Mouse (Mus musculus) forebrain, postnatal 0 days (tissue): ENCODE measurements around the gene Vmn1r172. TPM values are rescaled to one million over a fixed set of nuclear protein-coding genes. Genes with fewer than 3 reads are reported as not detected.
"Not testable (repeated sequence)": the region's sequence is repeated elsewhere in the genome, so short reads cannot be mapped to it uniquely, and the experiment has no call there.

Experiments
- ATAC-seq: fragments of 200-750 bp; cut with Nextera tagmentation; 2 replicates; pipeline ENCODE4 v1.8.0; 2017; ENCODE audit warnings: mild to moderate bottlenecking, moderate library complexity
- DNase-seq: peaks from one replicate; pipeline ENCODE4 v3.0.0-alpha.2; 2015
- H3K27ac ChIP-seq: fragments of 300-500 bp; sonication (generic); 2 replicates; pipeline ENCODE4 v1.5.1; 2014; ENCODE audit warnings: low read depth, mild to moderate bottlenecking, antibody characterized with exemption, low read length, moderate library complexity, mixed read lengths
- H3K27me3 ChIP-seq: fragments of 300-500 bp; sonication (generic); 2 replicates; pipeline ENCODE4 v1.6.1; 2014; ENCODE audit warnings: mild to moderate bottlenecking, low read length, mixed read lengths; ENCODE audit not compliant: insufficient read depth
- H3K36me3 ChIP-seq: fragments of 300-500 bp; sonication (generic); 2 replicates; pipeline ENCODE4 v1.6.1; 2014; ENCODE audit warnings: mild to moderate bottlenecking, moderate library complexity; ENCODE audit not compliant: insufficient read depth
- H3K4me1 ChIP-seq: fragments of 300-500 bp; sonication (generic); 2 replicates; pipeline ENCODE4 v1.6.1; 2014; ENCODE audit warnings: antibody characterized with exemption; ENCODE audit not compliant: insufficient read depth
- H3K4me2 ChIP-seq: fragments of 300-500 bp; sonication (generic); 2 replicates; pipeline ENCODE4 v1.6.1; 2014; ENCODE audit warnings: low read depth, mild to moderate bottlenecking, moderate library complexity
- H3K4me3 ChIP-seq: fragments of 300-500 bp; sonication (generic); 2 replicates; pipeline ENCODE4 v1.5.1; 2014; ENCODE audit warnings: low read depth, low read length, mixed read lengths
- H3K9ac ChIP-seq: fragments of 300-500 bp; sonication (generic); 2 replicates; pipeline ENCODE4 v1.6.1; 2014; ENCODE audit warnings: mild to moderate bottlenecking
- H3K9me3 ChIP-seq: fragments of 300-500 bp; sonication (generic); 2 replicates; pipeline ENCODE4 v1.6.1; 2016; ENCODE audit warnings: low read length
- CTCF ChIP-seq: sonication (generic); IDR thresholded peaks from 2 replicates; pipeline ENCODE4 v1.5.1; 2016; ENCODE audit warnings: antibody characterized with exemption, control low read depth, low read depth
- WGBS: fragments of 180-500 bp; shearing (Covaris S2); extraction: QIAGEN DNeasy Blood & Tissue Kit; methylation state at CpG from one replicate; pipeline ENCODE4 v1.1.7; 2014; 5-methylcytosine and 5-hydroxymethylcytosine counted together
- polyA plus RNA-seq: library from polyadenylated mRNA; unstranded; fragments of >200 nt; fragmentation: Nextera tagmentation; extraction: Ambion mirVana; gene quantifications from 2 replicates; pipeline ENCODE4 v1.2.1, GENCODE M21; 2015
- total RNA-seq: library from RNA; depleted of rRNA; stranded (reverse); fragments of >200 nt; gene quantifications from 2 replicates; pipeline ENCODE4 v1.2.3, GENCODE M21; 2014; rRNA removed

Vmn1r172 gene
- total RNA-seq (not detected in 2 replicates), polyA plus RNA-seq (not detected in 2 replicates)

- Histone ChIP-seq H3K36me3 (no peaks in the 10 kb centered on the region), H3K9me3 (no peaks in the 10 kb centered on the region), H3K9ac (no peak within 1 kb of the TSS), H3K27ac (no peak within 1 kb of the TSS), H3K4me2 (no peak within 1 kb of the TSS), H3K27me3 (no peaks in the 10 kb centered on the region), H3K4me1 (no peaks in the 10 kb centered on the region), H3K4me3 (no peak within 1 kb of the TSS)
- TF ChIP-seq CTCF, result no peak
- 73% methylated on average over 2 of the region's 2 CpGs for WGBS
- DNase-seq (no peak), ATAC-seq (no peak)
These were observed at the start of gene Vmn1r172 for GRCm38 (mm10) chr7:23658016-23658415. Gene Vmn1r172 (plus strand): TSS chr7:23658316.

DNA sequence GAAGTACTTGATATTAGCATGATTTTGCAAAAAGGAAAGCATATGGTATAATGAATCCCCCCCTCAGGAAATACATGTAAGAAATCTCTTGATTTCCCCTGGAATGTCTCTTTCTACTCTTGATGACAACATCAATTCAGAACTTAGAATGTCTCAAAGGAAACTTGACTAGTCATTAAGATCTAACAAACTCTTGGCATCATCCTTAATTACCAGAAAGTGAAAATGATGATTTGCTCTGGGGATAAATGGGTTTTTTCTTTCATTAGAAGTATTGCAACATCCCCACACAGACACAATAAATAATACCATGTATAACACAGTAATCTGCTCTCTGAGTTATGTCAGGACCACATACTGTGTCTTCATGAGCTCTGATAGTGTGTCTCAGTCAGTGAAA is 27.7 kb upstream of the Vmn1r172 start, which contains the start of gene Vmn1r171:
Gene Vmn1r171, plus strand, starts transcription at position 301 of the 400 bp plus-strand sequence.
- Histone ChIP-seq H3K9ac (no peak within 1 kb of the TSS), H3K9me3 (peaks cover 2% of the 10 kb centered on the region; the same call in 1 of the 2 replicates), H3K4me2 (no peak within 1 kb of the TSS), H3K27me3 (no peaks in the 10 kb centered on the region), H3K4me3 (no peak within 1 kb of the TSS), H3K36me3 (no peaks in the 10 kb centered on the region), H3K27ac (no peak within 1 kb of the TSS), H3K4me1 (no peaks in the 10 kb centered on the region)
- TF ChIP-seq CTCF, result no peak
- ATAC-seq (no peak), DNase-seq (no peak)

DNA sequence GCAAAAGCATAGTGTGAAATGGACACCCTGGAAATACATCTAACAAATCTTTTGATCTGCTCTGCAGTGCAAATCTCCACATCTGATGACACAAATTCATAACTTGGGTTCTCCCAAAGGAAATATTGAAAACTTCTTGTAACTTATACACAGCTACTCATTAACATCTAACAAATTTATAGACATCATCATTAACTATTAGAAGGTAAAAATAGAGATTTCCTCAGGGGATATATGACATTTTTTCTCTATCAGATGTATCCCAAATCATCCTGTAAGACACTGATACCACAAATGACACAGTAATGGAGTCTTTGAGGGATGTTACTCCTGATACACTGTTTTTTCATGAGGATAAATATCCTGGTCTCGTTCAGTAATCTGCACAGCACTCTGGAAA is 42.3 kb downstream of the Vmn1r172 start, which contains the start of gene Vmn1r173:
Gene Vmn1r173, plus strand, starts transcription at position 301 of the 400 bp plus-strand sequence.
- not testable (repeated sequence) for ATAC-seq, H3K4me1 ChIP-seq, H3K27me3 ChIP-seq, H3K4me2 ChIP-seq, H3K4me3 ChIP-seq, H3K36me3 ChIP-seq, H3K27ac ChIP-seq, DNase-seq, H3K9me3 ChIP-seq, H3K9ac ChIP-seq
- WGBS, result 54% methylated on average over 1 of the region's 1 CpGs

Other genes starting within 250 kb of the Vmn1r172 start
- gene Vmn1r167, start 151.1 kb upstream of the Vmn1r172 start, total RNA-seq, result not detected in 2 replicates
- not detected in 2 replicates for gene Vmn1r167, start 151.1 kb upstream of the Vmn1r172 start, polyA plus RNA-seq
- not detected in 2 replicates for gene Vmn1r168, start 118.6 kb upstream of the Vmn1r172 start, total RNA-seq
- not detected in 2 replicates for gene Vmn1r168, start 118.6 kb upstream of the Vmn1r172 start, polyA plus RNA-seq
- not detected in 2 replicates for gene Vmn1r169, start 82.8 kb upstream of the Vmn1r172 start, total RNA-seq
- gene Vmn1r169, start 82.8 kb upstream of the Vmn1r172 start, polyA plus RNA-seq, result not detected in 2 replicates
- not detected in 2 replicates for gene Vmn1r170, start 52.1 kb upstream of the Vmn1r172 start, total RNA-seq
- not detected in 2 replicates for gene Vmn1r170, start 52.1 kb upstream of the Vmn1r172 start, polyA plus RNA-seq
- not detected in 2 replicates for gene Vmn1r171, start 27.6 kb upstream of the Vmn1r172 start, total RNA-seq
- not detected in 2 replicates for gene Vmn1r171, start 27.6 kb upstream of the Vmn1r172 start, polyA plus RNA-seq
- not detected in 2 replicates for gene Vmn1r173, start 42.4 kb downstream of the Vmn1r172 start, total RNA-seq
- not detected in 2 replicates for gene Vmn1r173, start 42.4 kb downstream of the Vmn1r172 start, polyA plus RNA-seq
- not detected in 2 replicates for gene Vmn1r174, start 94.0 kb downstream of the Vmn1r172 start, total RNA-seq
- not detected in 2 replicates for gene Vmn1r174, start 94.0 kb downstream of the Vmn1r172 start, polyA plus RNA-seq
- gene Vmn1r175, start 152.3 kb downstream of the Vmn1r172 start, total RNA-seq, result not detected in 2 replicates
- gene Vmn1r175, start 152.3 kb downstream of the Vmn1r172 start, polyA plus RNA-seq, result not detected in 2 replicates
- not detected in 2 replicates for gene Vmn1r176, start 179.1 kb downstream of the Vmn1r172 start, total RNA-seq
- not detected in 2 replicates for gene Vmn1r176, start 179.1 kb downstream of the Vmn1r172 start, polyA plus RNA-seq
- gene Vmn1r177, start 208.1 kb downstream of the Vmn1r172 start, total RNA-seq, result not detected in 2 replicates
- gene Vmn1r177, start 208.1 kb downstream of the Vmn1r172 start, polyA plus RNA-seq, result not detected in 2 replicates
- gene Vmn1r178, start 233.7 kb downstream of the Vmn1r172 start, total RNA-seq, result not detected in 2 replicates
- not detected in 2 replicates for gene Vmn1r178, start 233.7 kb downstream of the Vmn1r172 start, polyA plus RNA-seq